Mouse (Mus musculus) liver, postnatal 0 days (tissue): Measurements from ENCODE around the gene Gm42421. TPM values are rescaled to one million over a fixed set of nuclear protein-coding genes. Genes with fewer than 3 reads are reported as not detected.

ENCODE experiments used
- ATAC-seq: fragments of 200-750 bp; cut with Nextera tagmentation; 2 replicates; pipeline ENCODE4 v1.8.0; 2017; ENCODE audit warnings: mild to moderate bottlenecking, moderate library complexity
- DNase-seq: peaks from one replicate; pipeline ENCODE4 v3.0.0-alpha.2; 2016
- H3K27ac ChIP-seq: fragments of 300-500 bp; sonication (generic); 2 replicates; pipeline ENCODE4 v1.5.1; 2014; ENCODE audit warnings: antibody characterized with exemption, moderate library complexity, mild to moderate bottlenecking, low read depth
- H3K27me3 ChIP-seq: fragments of 300-500 bp; sonication (generic); 2 replicates; pipeline ENCODE4 v1.6.1; 2014; ENCODE audit warnings: low read length, control low read depth, mixed read lengths; ENCODE audit not compliant: insufficient read depth
- H3K36me3 ChIP-seq: fragments of 300-500 bp; sonication (generic); replicated peaks from 2 replicates; pipeline ENCODE4 v1.6.1; 2014; ENCODE audit warnings: mild to moderate bottlenecking, control low read depth, low read length, moderate library complexity, mixed read lengths; ENCODE audit not compliant: insufficient read depth
- H3K4me1 ChIP-seq: fragments of 300-500 bp; sonication (generic); 2 replicates; pipeline ENCODE4 v1.6.1; 2014; ENCODE audit warnings: antibody characterized with exemption, mild to moderate bottlenecking, control low read depth; ENCODE audit not compliant: insufficient read depth
- H3K4me2 ChIP-seq: fragments of 300-500 bp; sonication (generic); 2 replicates; pipeline ENCODE4 v1.6.1; 2014; ENCODE audit warnings: low read depth, mild to moderate bottlenecking, low read length, moderate library complexity, mixed read lengths
- H3K4me3 ChIP-seq: fragments of 300-500 bp; sonication (generic); 2 replicates; pipeline ENCODE4 v1.5.1; 2014; ENCODE audit warnings: low read depth, low read length
- H3K9ac ChIP-seq: fragments of 300-500 bp; sonication (generic); replicated peaks from 2 replicates; pipeline ENCODE4 v1.6.1; 2014; ENCODE audit warnings: mild to moderate bottlenecking, moderate library complexity
- H3K9me3 ChIP-seq: fragments of 300-500 bp; sonication (generic); 2 replicates; pipeline ENCODE4 v1.6.1; 2016; ENCODE audit warnings: mild to moderate bottlenecking, control low read depth, low read length, mixed read lengths
- CTCF ChIP-seq: sonication (generic); IDR thresholded peaks from 2 replicates; pipeline ENCODE4 v1.5.1; 2016; ENCODE audit warnings: antibody characterized with exemption, low read depth
- EP300 ChIP-seq: IDR thresholded peaks from 2 replicates; pipeline ENCODE4 v1.6.1; 2016; ENCODE audit warnings: antibody characterized with exemption, low read depth, mild to moderate bottlenecking
- WGBS: fragments of 180-500 bp; shearing (Covaris S2); extraction: QIAGEN DNeasy Blood & Tissue Kit; methylation state at CpG from one replicate; pipeline ENCODE4 v1.1.7; 2014; ENCODE audit not compliant: insufficient replicate concordance; 5-methylcytosine and 5-hydroxymethylcytosine counted together
- polyA plus RNA-seq: library from polyadenylated mRNA; unstranded; fragments of >200 nt; fragmentation: Nextera tagmentation; extraction: Ambion mirVana; gene quantifications from 2 replicates; pipeline ENCODE4 v1.2.1, GENCODE M21; 2015

Gm42421 gene
- polyA plus RNA-seq = 0.19 TPM in 1 of 2 replicates, not detected in the other

DNA sequence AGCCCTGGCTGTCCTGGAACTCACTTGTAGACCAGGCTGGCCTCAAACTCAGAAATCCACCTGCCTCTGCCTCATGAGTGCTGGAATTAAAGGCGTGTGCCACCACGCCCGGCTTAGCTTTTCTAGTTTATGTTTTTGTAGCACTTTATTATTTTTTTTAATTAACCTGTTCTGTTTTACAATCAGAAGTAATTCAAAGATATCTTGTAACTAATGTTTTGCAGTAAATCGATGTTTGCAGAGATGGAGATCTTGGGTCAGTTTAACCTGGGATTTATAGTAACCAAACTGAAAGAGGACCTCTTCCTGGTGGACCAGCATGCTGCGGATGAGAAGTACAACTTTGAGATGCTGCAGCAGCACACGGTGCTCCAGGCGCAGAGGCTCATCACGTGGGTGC, at the start of gene Gm42421:
Gene Gm42421, plus strand, starts transcription at position 301 of the 400 bp plus-strand sequence.
- H3K4me1 ChIP-seq = 0 out of 2 replicates have a peak, but pooled peaks cover 2% of the 10 kb centered on the region
- no peak within 1 kb of the TSS for H3K4me3 ChIP-seq
- no peaks in the 10 kb centered on the region for H3K27me3 ChIP-seq
- H3K9me3 ChIP-seq = no peaks in the 10 kb centered on the region
- TF ChIP-seq CTCF (no peak), EP300 (no peak)
- no peak for ATAC-seq
- no peak for DNase-seq
- H3K36me3 ChIP-seq = peaks cover 64% of the 10 kb centered on the region
- no peak within 1 kb of the TSS for H3K4me2 ChIP-seq
- no peak within 1 kb of the TSS for H3K27ac ChIP-seq
- H3K9ac ChIP-seq = no peak within 1 kb of the TSS
- WGBS = 94% methylated on average over 8 of the region's 8 CpGs

- no peak overlapping the region for H3K4me3 ChIP-seq
- 94% methylated on average over 3 of the region's 3 CpGs for WGBS
- H3K9ac ChIP-seq = no peak overlapping the region
- H3K4me2 ChIP-seq = no peak overlapping the region
- ATAC-seq (no peak), DNase-seq (no peak)
- no peaks in the 10 kb centered on the region for H3K4me1 ChIP-seq
- H3K27me3 ChIP-seq = no peaks in the 10 kb centered on the region
- peaks cover 98% of the 10 kb centered on the region for H3K36me3 ChIP-seq
- TF ChIP-seq CTCF = no peak
- TF ChIP-seq EP300 = no peak
- H3K27ac ChIP-seq = no peak overlapping the region
- peaks cover 7% of the 10 kb centered on the region for H3K9me3 ChIP-seq
Measured at GRCm38 (mm10) chr5:143885274-143885673, 42.7 kb upstream of the Gm42421 start.

- Histone ChIP-seq H3K4me1 (no peaks in the 10 kb centered on the region; the same call in 1 of the 2 replicates), H3K4me2 (no peak overlapping the region), H3K27ac (no peak overlapping the region; the same call in 1 of the 2 replicates), H3K4me3 (no peak overlapping the region), H3K9ac (no peak overlapping the region), H3K9me3 (peaks cover 3% of the 10 kb centered on the region), H3K36me3 (peaks cover 93% of the 10 kb centered on the region), H3K27me3 (no peaks in the 10 kb centered on the region)
- no peak for TF ChIP-seq EP300
- no peak for TF ChIP-seq CTCF
- peak; percentile 38; the same call in 1 of the 2 replicates for ATAC-seq
- DNase-seq = no peak
- 64% methylated on average over 6 of the region's 6 CpGs for WGBS
Measured at GRCm38 (mm10) chr5:143890741-143891140, 37.2 kb upstream of the Gm42421 start.

- TF ChIP-seq EP300 (no peak), CTCF (peak; percentile 18; the same call in 1 of the 2 replicates)
- no peak overlapping the region for H3K9ac ChIP-seq
- DNase-seq = no peak
- no peak overlapping the region for H3K4me3 ChIP-seq
- no peaks in the 10 kb centered on the region for H3K27me3 ChIP-seq
- H3K9me3 ChIP-seq = no peaks in the 10 kb centered on the region
- H3K27ac ChIP-seq = no peak overlapping the region
- no peak for ATAC-seq
- no peaks in the 10 kb centered on the region; the same call in 1 of the 2 replicates for H3K4me1 ChIP-seq
- WGBS = 58% methylated on average over 9 of the region's 9 CpGs
- H3K36me3 ChIP-seq = peaks cover 92% of the 10 kb centered on the region
- no peak overlapping the region for H3K4me2 ChIP-seq
Measured at GRCm38 (mm10) chr5:143892255-143892886, 35.6 kb upstream of the Gm42421 start.

DNA sequence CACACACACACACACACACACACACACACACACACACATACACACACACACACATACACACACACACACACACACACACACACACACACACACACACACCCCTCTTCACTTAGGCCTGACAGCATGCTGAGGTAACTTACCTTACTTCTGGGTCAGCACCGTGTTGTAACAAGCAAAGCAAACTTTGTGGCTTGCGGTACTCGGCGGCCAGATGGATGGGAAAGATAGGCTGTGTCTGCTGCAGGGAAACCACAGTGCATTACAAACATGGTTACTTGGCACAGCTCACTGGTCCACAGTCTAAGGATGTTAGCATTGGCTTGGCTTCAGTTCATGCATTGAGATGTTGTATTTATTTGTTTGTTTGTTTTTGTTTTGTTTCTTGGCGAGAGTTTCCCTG, 34.6 kb upstream of the Gm42421 start:
- Histone ChIP-seq H3K4me2 (no peak overlapping the region), H3K4me1 (no peaks in the 10 kb centered on the region; the same call in 1 of the 2 replicates), H3K27me3 (no peaks in the 10 kb centered on the region), H3K27ac (no peak overlapping the region), H3K36me3 (peaks cover 92% of the 10 kb centered on the region), H3K9me3 (no peaks in the 10 kb centered on the region), H3K4me3 (no peak overlapping the region), H3K9ac (no peak overlapping the region)
- WGBS = 19% methylated on average over 5 of the region's 5 CpGs
- DNase-seq (peak; percentile 45), ATAC-seq (peak; percentile 78)
- TF ChIP-seq EP300 (no peak), CTCF (no peak)

DNA sequence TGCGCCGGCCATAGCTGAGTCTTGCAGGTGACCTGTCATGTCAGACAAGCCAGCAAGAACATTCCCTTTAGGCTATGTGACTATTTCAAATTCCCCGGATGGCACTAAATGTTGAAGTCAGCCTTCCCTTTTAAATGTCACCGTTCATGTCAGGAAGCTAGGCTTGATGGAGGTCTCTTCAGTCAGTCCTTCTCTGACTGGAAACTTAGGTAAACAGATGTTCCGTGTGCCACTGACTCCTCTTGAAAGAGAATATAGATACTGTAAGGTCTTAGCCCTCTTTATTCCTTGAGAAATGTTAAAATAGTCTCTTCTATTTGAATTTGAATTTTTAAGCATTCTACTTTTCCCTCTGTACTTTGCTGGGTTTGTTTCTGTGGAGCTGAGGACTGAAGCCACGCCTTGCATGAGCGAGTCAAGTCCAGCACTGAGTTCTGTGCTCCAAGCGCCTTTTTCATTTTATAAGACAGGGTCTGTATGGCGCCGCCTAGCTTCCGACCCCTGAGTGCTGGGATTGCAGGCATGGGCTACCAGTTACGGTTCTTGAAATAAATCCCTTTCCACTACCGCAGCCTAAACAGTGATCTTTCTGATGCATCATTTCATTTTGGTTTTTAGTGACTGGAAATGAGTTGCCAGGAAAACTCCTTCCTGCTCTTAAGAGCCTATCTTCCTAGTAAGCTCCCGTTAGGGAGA, 30.2 kb upstream of the Gm42421 start, which contains the start of gene Ankrd61:
Gene Ankrd61, minus strand, starts transcription at position 51 of the 696 bp plus-strand sequence.
- ATAC-seq (no peak), DNase-seq (no peak)
- TF ChIP-seq CTCF (0 out of 2 replicates have a peak, but pooled peaks have one; percentile 5), EP300 (no peak)
- 89% methylated on average over 14 of the region's 14 CpGs for WGBS
- Histone ChIP-seq H3K36me3 (peaks cover 92% of the 10 kb centered on the region), H3K9me3 (no peaks in the 10 kb centered on the region), H3K4me3 (no peak within 1 kb of the TSS), H3K27me3 (no peaks in the 10 kb centered on the region), H3K4me1 (no peaks in the 10 kb centered on the region), H3K4me2 (no peak within 1 kb of the TSS), H3K9ac (no peak within 1 kb of the TSS), H3K27ac (no peak within 1 kb of the TSS)
